Mouse (Mus musculus) liver, postnatal 0 days (tissue): Measurements from ENCODE around the gene Morf4l2.

Source experiments
- CTCF ChIP-seq: sonication (generic); IDR thresholded peaks from 2 replicates; pipeline ENCODE4 v1.5.1; 2016; ENCODE audit warnings: antibody characterized with exemption, low read depth
- EP300 ChIP-seq: IDR thresholded peaks from 2 replicates; pipeline ENCODE4 v1.6.1; 2016; ENCODE audit warnings: antibody characterized with exemption, low read depth, mild to moderate bottlenecking

DNA sequence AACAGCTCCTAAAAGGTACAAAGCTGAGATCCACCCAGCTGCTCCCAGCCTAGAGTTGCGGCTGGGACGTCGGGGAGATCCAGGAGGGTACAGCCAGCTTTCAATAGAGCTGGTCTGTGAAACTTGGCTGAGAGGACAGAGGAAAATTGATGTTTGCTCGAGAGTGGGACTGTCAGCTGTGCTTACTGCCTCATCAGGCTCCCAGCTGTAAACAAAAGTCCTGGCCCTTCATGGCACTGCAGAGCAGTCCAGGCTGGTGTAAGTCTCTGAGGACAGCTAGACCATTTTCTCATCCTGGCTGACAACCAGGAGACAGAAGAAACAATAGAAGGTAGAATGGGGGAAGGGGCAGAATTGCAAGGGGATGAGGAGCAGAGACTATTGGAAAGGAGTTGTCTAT, 5.8 kb upstream of the Morf4l2 start:
- TF ChIP-seq CTCF (no peak), EP300 (no peak)
